Mouse (Mus musculus): ENCODE data around the gene Capn2.

- TF ChIP-seq CTCF (IDR thresholded peaks at IDR 0.05; ENCODE audit: extremely low read depth, insufficient read depth, low read length) (no peak), POLR2A (IDR thresholded peaks at IDR 0.05; ENCODE audit: extremely low read depth, insufficient read depth, low read length) (no peak)
Measured at GRCm38 (mm10) chr1:182459436-182459835, 58.0 kb downstream of the Capn2 start.

Data from cortical plate, adult 2 months (tissue).